Mouse (Mus musculus) lung, postnatal 36 days (tissue): ENCODE measurements around the gene Car15.

Experiments
- DNase-seq: peaks from one replicate; pipeline ENCODE4 v3.0.0; 2022; ENCODE audit warnings: mixed read lengths

The Car15 gene

DNA sequence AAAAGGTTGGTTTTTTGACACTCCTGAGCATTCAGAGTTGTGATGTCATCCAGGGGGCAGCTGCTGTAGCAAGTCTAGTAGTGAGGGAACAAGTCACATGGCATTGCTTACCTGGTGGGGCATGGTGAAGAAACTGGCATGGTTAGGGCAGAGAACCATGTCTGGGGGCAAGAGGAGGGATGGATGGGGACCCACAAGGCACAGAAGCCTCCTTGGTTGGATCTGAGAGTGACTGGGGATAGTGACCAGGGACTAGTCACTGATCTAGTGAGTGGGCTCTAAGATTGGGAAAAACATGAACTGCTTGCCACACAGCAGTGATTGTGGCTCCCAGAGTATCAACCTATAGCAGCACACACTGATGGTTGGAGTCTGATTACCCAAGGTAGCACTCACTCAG is 38.6 kb downstream of the Car15 start:
- no peak for DNase-seq

DNA sequence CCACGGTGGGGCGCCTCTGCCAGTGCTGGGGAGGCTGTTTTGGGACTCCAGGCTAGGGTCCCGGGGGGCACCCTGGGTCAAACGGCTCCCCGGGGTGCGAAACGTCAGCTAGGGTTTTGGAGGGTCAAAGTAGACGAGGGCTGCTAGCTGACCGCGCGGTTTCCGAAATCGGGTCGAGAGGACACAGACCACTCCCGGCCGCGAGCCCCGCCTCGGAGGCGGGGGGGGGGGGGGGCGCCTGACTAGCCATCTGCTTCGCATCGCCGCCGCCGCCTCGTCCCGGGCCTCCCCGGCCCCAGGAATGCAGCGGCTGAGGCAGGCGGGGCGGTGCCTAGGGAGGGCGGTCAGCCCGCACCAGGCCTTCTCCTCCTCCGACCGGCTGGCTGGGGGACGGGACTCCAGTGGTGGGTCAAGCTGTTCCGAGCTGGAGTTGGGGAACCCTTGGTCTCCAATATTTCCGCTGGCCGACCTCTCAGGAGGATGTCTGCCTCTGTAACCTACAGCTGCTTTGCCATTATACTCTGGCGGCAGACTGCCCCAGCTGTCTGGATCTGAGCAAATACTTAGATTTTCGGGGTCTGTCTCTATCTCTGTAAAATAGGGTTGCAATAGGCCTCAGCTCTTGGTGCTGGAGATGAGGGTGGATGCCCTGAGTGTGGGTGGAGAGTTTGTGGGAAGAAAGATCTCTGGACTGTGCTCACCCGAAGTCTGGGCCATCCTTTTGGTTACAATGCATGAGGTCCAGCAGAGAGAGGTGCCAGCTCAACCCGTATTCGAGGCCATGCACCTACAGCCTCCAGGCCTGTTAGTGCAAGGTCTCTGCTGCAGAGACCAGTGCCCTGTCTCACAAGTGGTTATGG is 39.6 kb downstream of the Car15 start:
- peak; percentile 77 for DNase-seq

GRCm38 (mm10) chr16:17797812-17798311 is 40.3 kb downstream of the Car15 start:
- DNase-seq, result no peak

- DNase-seq, result peak; percentile 75
These were observed 41.0 kb downstream of the Car15 start, which contains the start of gene Scarf2 for GRCm38 (mm10) chr16:17796971-17797811. Gene Scarf2, plus strand, starts transcription at chr16:17797282.

DNA sequence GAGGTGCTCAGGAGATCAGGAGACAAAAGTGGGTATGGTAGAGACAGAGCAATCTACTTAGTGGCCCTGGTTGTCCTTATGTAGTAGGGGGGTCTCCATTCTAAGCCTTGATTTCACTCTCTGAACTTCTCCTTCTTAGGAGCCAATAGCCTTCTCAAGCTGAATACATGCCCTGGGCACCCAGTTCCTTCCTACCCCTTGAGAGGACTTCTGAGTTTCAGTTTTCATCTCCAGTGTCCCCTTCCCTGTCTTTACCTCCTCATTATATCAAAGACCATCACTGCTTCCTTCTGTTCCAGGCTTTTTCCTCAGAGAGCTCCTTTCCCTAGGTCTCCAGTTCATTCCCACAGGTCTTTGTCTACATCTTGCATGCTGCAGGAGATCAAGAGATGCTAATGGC is 41.6 kb downstream of the Car15 start:
- no peak for DNase-seq

DNA sequence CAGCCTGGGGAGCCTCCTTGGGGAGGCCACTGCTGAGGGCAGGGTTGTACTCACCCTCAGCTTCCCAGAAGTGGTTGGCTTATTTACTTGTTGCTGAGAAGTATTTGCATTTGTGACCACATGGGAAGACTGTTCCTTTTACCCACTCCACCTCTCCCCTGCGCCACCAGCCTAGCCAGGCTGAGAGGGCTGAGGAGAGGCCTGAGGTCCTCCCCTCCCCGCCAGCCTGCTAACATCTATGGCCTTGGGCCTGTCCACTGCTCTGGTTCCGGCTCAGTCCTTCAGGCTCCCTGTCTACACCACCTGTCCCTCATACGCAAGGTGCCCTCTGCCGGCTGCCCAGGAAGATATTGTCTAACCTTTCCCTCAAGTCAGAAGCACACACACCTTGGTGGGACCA is 42.5 kb downstream of the Car15 start:
- DNase-seq, result peak; percentile 75

- DNase-seq, result no peak
These were observed 44.1 kb downstream of the Car15 start for GRCm38 (mm10) chr16:17794047-17794446.

GRCm38 (mm10) chr16:17792728-17793127 is 45.4 kb downstream of the Car15 start:
- DNase-seq, result no peak

GRCm38 (mm10) chr16:17785337-17785736 is 52.8 kb downstream of the Car15 start:
- DNase-seq, result peak; percentile 34
